Mouse (Mus musculus) thymus, postnatal 10 days (tissue): ENCODE measurements around the gene Tpmt.

Experiments used
- DNase-seq, 2 experiments: peaks; one replicate each; pipeline ENCODE4 v3.0.0; 2021; ENCODE audit warnings: low spot score in 2 of 2

The Tpmt gene

GRCm38 (mm10) chr13:47044617-47044947 is at the start of gene Tpmt:
Gene Tpmt (minus strand): TSS chr13:47044737.
- DNase-seq: peak; percentile 17 to 19

GRCm38 (mm10) chr13:47093791-47094190 is 49.3 kb upstream of the Tpmt start:
- no peak for DNase-seq

- DNase-seq: no peak
Measured at GRCm38 (mm10) chr13:47089271-47089670, 44.7 kb upstream of the Tpmt start.

- DNase-seq: no peak
Measured at GRCm38 (mm10) chr13:47088433-47088832, 43.9 kb upstream of the Tpmt start.

GRCm38 (mm10) chr13:47080905-47081505 is 36.5 kb upstream of the Tpmt start:
- DNase-seq: peak in 1 of 2 experiments; percentile 17

- no peak for DNase-seq
Measured at GRCm38 (mm10) chr13:47078799-47079198, 34.3 kb upstream of the Tpmt start.

- no peak for DNase-seq
Measured at GRCm38 (mm10) chr13:47077367-47077766, 32.8 kb upstream of the Tpmt start.

- DNase-seq: no peak
Measured at GRCm38 (mm10) chr13:47076156-47076555, 31.6 kb upstream of the Tpmt start.

- DNase-seq: no peak
Measured at GRCm38 (mm10) chr13:47072484-47072883, 27.9 kb upstream of the Tpmt start.

- DNase-seq: no peak
Measured at GRCm38 (mm10) chr13:47071871-47072270, 27.3 kb upstream of the Tpmt start.

GRCm38 (mm10) chr13:47070329-47071080 is 26.0 kb upstream of the Tpmt start:
- DNase-seq: no peak

GRCm38 (mm10) chr13:47067001-47067400 is 22.5 kb upstream of the Tpmt start:
- DNase-seq: no peak

GRCm38 (mm10) chr13:47066516-47066915 is 22.0 kb upstream of the Tpmt start:
- DNase-seq: no peak

- DNase-seq: no peak
Measured at GRCm38 (mm10) chr13:47063985-47064760, 19.6 kb upstream of the Tpmt start.

GRCm38 (mm10) chr13:47062756-47063155 is 18.2 kb upstream of the Tpmt start:
- no peak for DNase-seq

- peak; percentile 44 to 45 for DNase-seq
Measured at GRCm38 (mm10) chr13:47056781-47057180, 12.2 kb upstream of the Tpmt start.

GRCm38 (mm10) chr13:47056126-47056525 is 11.6 kb upstream of the Tpmt start:
- DNase-seq: peak; percentile 76 to 79

- no peak for DNase-seq
Measured at GRCm38 (mm10) chr13:47053971-47054370, 9.4 kb upstream of the Tpmt start.

GRCm38 (mm10) chr13:47050009-47050408 is 5.5 kb upstream of the Tpmt start:
- DNase-seq: no peak

- no peak for DNase-seq
Measured at GRCm38 (mm10) chr13:47047996-47048395, 3.5 kb upstream of the Tpmt start.

- peak; percentile 30 to 41 for DNase-seq
Measured at GRCm38 (mm10) chr13:47043833-47044616, 512 bp downstream of the Tpmt start.
